Mouse (Mus musculus): Measurements from ENCODE around the gene Csad. TPM values are rescaled to one million over a fixed set of nuclear protein-coding genes. Genes with fewer than 3 reads are reported as not detected.
A peak's percentile ranks its signal among the peaks of the same experiment; 100 is the strongest.
"Not testable (repeated sequence)": the region's sequence is repeated elsewhere in the genome, so short reads cannot be mapped to it uniquely, and the experiment has no call there.

Gene Csad
- polyA plus RNA-seq, 1 experiment from 2014 or later = 36.0 TPM

DNA sequence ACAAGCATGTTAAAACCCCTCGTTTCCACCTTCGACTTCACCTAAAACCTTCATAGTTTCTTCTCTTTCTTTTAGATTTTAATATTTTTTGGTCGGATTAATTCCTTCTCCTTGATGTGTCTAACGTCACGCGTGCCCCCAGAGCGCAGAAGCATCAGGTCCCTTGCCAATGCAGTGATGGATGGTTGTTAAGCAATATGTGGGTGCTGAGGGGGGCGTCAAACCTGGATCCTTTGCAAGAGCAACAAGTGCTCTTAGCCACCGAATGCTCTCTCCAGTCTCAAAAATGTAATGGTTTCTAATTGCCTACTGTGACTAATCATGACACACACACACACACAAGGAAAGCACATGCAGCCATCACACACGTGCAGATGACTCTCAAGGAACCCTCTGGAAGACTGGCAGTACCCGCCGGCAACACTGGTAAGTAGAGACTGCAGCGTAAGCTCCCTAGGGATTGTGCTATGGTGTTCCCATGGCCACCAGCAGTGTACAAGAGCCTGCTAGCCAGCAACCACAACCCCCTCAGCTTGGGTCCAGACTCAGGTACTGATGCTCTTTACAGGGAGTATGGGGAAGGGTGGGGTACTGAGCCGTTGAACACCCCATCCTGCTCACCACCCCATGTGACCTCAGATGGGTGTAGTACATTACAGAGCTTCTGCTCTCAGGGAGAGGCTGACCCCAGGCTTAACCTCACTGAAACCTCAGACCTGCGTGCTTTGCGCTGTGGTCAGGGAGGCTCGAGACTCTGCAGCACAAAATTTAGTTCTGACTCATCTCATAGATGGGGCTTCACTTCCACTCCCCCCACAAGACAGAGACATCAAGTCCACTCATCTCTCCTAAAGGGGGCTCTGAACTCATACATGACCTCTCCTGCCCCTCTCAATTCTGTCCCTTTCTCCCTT, 26.1 kb upstream of the Csad start:
- Histone ChIP-seq H3K36me3 (replicated peaks) (peaks cover 9% of the 10 kb centered on the region; the same call in 1 of the 2 replicates), H3K4me3 (no peak overlapping the region), H3K4me1 (peaks cover 31% of the 10 kb centered on the region), H3K27me3 (ENCODE audit: poor library complexity, severe bottlenecking) (peaks cover 6% of the 10 kb centered on the region), H3K9me3 (no peaks in the 10 kb centered on the region), H3K27ac (no peak overlapping the region)
- 83% methylated on average over 17 of the region's 17 CpGs for WGBS
- DNase-seq (ENCODE audit: extremely low spot score, low spot score) = no peak

DNA sequence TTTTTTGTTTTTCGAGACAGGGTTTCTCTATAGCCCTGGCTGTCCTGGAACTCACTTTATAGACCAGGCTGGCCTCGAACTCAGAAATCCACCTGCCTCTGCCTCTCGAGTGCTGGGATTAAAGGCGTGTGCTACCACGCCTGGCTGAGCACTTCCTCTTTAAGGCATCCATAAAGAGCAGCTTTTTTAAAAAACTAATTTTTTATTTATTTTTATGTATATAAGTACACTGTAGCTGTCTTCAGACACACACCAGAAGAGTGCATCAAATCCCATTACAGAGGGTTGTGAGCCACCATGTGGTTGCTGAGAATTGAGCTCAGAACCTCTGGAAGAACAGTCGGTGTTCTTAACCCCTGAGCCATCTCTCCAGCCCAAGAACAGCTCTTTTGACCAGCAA, 21.1 kb upstream of the Csad start:
- H3K4me3 ChIP-seq; H3K9me3 ChIP-seq; H3K36me3 ChIP-seq (replicated peaks); DNase-seq (ENCODE audit: extremely low spot score, low spot score); H3K27ac ChIP-seq: not testable (repeated sequence)
- peaks cover 19% of the 10 kb centered on the region for H3K4me1 ChIP-seq
- WGBS = 80% methylated on average over 5 of the region's 6 CpGs
- H3K27me3 ChIP-seq (ENCODE audit: poor library complexity, severe bottlenecking) = peaks cover 45% of the 10 kb centered on the region

DNA sequence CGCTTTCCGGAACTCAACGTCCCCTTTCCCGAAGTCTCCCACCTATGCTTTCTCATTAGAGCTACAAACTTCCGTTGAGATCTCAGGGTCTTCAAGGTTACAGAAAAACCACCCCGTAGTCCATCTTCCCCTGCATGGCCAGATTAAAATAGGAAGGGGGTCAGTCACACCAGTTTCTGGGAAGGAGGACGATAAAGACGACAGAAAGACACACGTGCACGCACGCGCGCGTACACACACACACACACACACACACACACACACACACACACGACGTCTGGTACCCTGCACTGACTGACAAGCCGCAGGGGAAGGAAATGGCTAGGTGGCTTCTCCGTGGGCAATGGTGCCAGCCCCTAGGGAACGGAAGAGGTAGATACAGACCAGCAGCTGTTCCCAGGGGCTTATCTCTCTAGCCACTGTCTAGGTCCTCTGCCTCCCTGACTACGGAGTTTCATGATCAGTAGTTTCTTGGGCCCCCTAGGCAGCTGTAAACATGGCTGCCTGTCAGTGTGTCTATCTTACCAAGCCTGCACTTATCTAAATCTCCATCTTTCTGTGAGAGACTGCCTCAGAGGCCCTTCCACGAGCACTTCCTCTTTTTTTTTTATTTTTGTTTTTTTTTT, 20.6 kb upstream of the Csad start:
- H3K4me1 ChIP-seq = peaks cover 19% of the 10 kb centered on the region
- no peaks in the 10 kb centered on the region for H3K9me3 ChIP-seq
- DNase-seq (ENCODE audit: extremely low spot score, low spot score) = no peak
- peak overlapping the region; percentile 51 for H3K4me3 ChIP-seq
- H3K27ac ChIP-seq = peak overlapping the region; percentile 71
- H3K36me3 ChIP-seq (replicated peaks) = no peaks in the 10 kb centered on the region
- H3K27me3 ChIP-seq (ENCODE audit: poor library complexity, severe bottlenecking) = peaks cover 45% of the 10 kb centered on the region
- 20% methylated on average over 21 of the region's 21 CpGs for WGBS

GRCm38 (mm10) chr15:102224186-102224991, 19.9 kb upstream of the Csad start:
- H3K27me3 ChIP-seq (ENCODE audit: poor library complexity, severe bottlenecking) = peaks cover 45% of the 10 kb centered on the region
- peak; percentile 80 for DNase-seq (ENCODE audit: extremely low spot score, low spot score)
- whole genome bisulfite sequencing = 3% methylated on average over 43 of the region's 43 CpGs
- H3K36me3 ChIP-seq (replicated peaks) = no peaks in the 10 kb centered on the region
- peak overlapping the region; percentile 51 for H3K4me3 ChIP-seq
- H3K9me3 ChIP-seq = no peaks in the 10 kb centered on the region
- H3K27ac ChIP-seq = peak overlapping the region; percentile 71
- H3K4me1 ChIP-seq = peaks cover 19% of the 10 kb centered on the region

- Histone ChIP-seq H3K36me3 (replicated peaks) (peaks cover 6% of the 10 kb centered on the region), H3K9me3 (no peaks in the 10 kb centered on the region), H3K27me3 (ENCODE audit: poor library complexity, severe bottlenecking) (peaks cover 45% of the 10 kb centered on the region), H3K4me3 (no peak overlapping the region), H3K4me1 (peaks cover 19% of the 10 kb centered on the region), H3K27ac (no peak overlapping the region)
- no peak for DNase-seq (ENCODE audit: extremely low spot score, low spot score)
- 72% methylated on average over 10 of the region's 10 CpGs for WGBS
Measured at GRCm38 (mm10) chr15:102222386-102222785, 17.9 kb upstream of the Csad start.

DNA sequence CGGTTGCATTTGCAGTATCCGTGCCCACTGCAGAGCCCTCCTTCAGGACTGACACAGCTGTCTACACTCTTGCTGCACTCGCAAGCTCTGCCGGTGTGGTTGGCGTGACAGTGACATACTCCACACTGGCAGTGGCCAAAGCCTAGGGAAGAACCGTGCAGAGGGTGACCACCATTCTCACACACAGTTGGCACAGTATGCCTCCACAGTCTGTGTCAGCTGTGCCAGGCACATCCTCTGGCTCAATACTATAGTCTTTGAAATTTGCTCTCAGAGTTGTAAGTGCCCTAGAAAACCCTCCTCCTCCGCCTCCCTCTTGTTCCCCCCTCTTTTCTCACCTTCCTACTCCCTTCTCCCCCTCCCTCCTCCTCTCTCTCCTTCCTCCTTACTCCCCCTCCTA, 12.8 kb upstream of the Csad start:
- Histone ChIP-seq H3K27ac (no peak overlapping the region), H3K9me3 (no peaks in the 10 kb centered on the region), H3K4me3 (no peak overlapping the region), H3K36me3 (replicated peaks) (peaks cover 52% of the 10 kb centered on the region), H3K4me1 (no peaks in the 10 kb centered on the region), H3K27me3 (ENCODE audit: poor library complexity, severe bottlenecking) (peaks cover 5% of the 10 kb centered on the region)
- DNase-seq (ENCODE audit: extremely low spot score, low spot score) = no peak
- 91% methylated on average over 7 of the region's 7 CpGs for WGBS

DNA sequence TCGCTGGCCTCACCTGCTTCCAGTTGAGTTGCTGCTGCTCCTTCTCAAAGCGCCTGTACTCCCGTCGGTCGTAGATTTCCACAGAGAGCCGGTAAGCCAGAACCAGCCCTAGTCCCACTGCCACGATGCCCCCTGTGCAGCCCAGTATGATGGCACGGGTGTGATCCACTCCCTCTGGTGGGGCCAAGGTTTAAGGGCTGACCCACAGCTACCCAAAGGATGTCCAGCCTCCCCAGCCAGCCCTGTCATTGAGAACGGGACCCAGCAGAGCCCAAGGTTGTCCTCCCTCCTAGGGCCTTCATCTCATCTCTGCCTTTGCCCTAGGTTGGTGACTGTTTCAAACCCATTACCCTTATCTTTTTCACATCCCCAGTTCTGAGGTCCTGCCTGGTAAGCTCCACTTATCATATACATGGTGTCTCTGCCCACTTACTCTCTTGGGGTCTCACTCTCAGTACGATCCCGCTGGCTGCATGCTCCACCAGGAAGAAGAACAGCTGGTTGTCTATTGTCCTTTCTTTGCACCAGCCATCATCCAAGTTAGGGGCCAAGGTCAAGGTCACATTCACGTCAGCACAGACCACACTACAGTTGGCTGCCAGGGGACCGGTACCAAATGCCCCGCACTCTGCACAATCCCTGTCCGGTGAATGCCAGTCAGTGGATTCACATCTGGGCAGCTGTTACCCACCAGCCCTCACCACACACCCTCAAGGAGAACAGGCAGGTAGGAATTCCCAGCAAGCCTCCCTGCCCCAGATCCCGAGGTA, 12.1 kb upstream of the Csad start:
- no peak overlapping the region for H3K4me3 ChIP-seq
- WGBS = 89% methylated on average over 16 of the region's 16 CpGs
- peaks cover 59% of the 10 kb centered on the region for H3K36me3 ChIP-seq (replicated peaks)
- no peaks in the 10 kb centered on the region for H3K27me3 ChIP-seq (ENCODE audit: poor library complexity, severe bottlenecking)
- H3K4me1 ChIP-seq = no peaks in the 10 kb centered on the region
- no peak for DNase-seq (ENCODE audit: extremely low spot score, low spot score)
- no peaks in the 10 kb centered on the region for H3K9me3 ChIP-seq
- no peak overlapping the region for H3K27ac ChIP-seq

DNA sequence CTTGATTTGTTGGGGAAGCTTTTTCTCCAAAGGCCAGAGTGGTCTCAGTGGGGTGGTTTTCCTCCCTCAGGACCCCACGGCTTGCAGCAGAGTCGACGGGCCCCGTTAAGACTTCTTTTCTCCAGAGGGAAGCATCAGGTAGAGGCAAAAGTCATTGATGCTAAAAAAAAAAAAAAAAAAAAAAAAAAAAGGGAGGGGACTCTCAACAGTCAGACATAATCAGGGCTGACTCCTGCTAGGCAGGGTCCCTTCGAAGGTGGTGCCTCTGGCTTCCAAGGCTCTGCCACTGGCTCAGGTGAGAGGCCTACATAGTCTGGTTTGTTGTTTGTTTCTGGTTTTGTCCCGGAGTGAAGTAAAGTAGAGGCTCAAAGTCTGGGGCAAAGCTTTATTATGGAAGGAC, 11.1 kb upstream of the Csad start:
- Histone ChIP-seq H3K27ac (no peak overlapping the region), H3K9me3 (no peaks in the 10 kb centered on the region), H3K4me3 (no peak overlapping the region), H3K36me3 (replicated peaks) (peaks cover 68% of the 10 kb centered on the region), H3K4me1 (no peaks in the 10 kb centered on the region), H3K27me3 (ENCODE audit: poor library complexity, severe bottlenecking) (no peaks in the 10 kb centered on the region)
- 82% methylated on average over 6 of the region's 6 CpGs for WGBS
- no peak for DNase-seq (ENCODE audit: extremely low spot score, low spot score)

- 53% methylated on average over 2 of the region's 2 CpGs for WGBS
- no peak for DNase-seq (ENCODE audit: extremely low spot score, low spot score)
- H3K36me3 ChIP-seq (replicated peaks) = peaks cover 83% of the 10 kb centered on the region
Measured at GRCm38 (mm10) chr15:102214132-102214531, 9.6 kb upstream of the Csad start.

DNA sequence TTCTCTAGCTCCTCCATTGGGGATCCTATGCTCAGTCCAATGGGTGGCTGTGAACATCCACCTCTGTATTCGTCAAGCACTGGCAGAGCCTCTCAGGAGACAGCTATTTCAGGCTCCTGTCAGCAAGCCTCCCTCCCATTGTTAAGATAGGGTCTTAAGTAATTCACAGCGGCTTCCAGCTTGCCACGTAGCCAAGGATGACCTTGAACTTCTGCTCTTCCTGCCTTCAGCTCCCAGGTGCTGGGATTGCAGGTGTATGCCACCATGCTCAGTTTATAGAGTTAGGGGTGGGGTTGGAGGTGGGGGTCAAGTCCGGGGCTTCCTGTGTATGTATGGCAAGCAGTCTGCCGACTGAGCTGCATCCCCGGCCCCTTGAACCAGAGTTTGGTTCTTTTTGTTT, 7.4 kb upstream of the Csad start:
- no peak overlapping the region for H3K27ac ChIP-seq
- 90% methylated on average over 6 of the region's 6 CpGs for WGBS
- H3K27me3 ChIP-seq (ENCODE audit: poor library complexity, severe bottlenecking) = no peaks in the 10 kb centered on the region
- no peaks in the 10 kb centered on the region for H3K9me3 ChIP-seq
- DNase-seq (ENCODE audit: extremely low spot score, low spot score) = no peak
- H3K4me1 ChIP-seq = 0 out of 2 replicates have a peak, but pooled peaks cover 3% of the 10 kb centered on the region
- H3K36me3 ChIP-seq (replicated peaks) = peaks cover 95% of the 10 kb centered on the region
- no peak overlapping the region for H3K4me3 ChIP-seq

More at GRCm38 (mm10) chr15:102214132-102214531, 9.6 kb upstream of the Csad start:
- Histone ChIP-seq H3K4me3 (no peak overlapping the region), H3K27ac (no peak overlapping the region), H3K9me3 (no peaks in the 10 kb centered on the region), H3K4me1 (no peaks in the 10 kb centered on the region), H3K27me3 (ENCODE audit: poor library complexity, severe bottlenecking) (no peaks in the 10 kb centered on the region)

DNA sequence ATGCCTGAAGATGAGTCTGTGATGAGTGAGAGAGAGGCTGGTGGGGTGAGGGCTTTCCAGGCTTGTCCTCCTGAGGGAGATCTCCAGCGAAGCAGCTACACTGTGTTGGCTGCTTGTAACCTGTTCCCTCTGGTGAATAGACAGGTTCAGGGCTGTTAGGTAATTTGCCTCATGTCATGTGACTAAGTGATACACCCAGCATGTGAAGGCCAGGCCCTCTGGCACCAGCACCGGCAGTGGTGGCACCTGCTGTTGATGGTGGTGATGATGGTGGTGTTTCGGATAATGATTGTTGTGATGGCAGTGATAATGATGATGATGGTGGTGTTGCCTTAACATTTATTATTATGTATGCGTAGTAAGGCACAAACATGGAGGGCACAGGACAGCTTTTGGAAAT, 6.3 kb upstream of the Csad start:
- DNase-seq (ENCODE audit: extremely low spot score, low spot score) = no peak
- Histone ChIP-seq H3K4me3 (no peak overlapping the region), H3K9me3 (no peaks in the 10 kb centered on the region), H3K36me3 (replicated peaks) (peaks cover 95% of the 10 kb centered on the region), H3K27ac (no peak overlapping the region), H3K4me1 (peaks cover 7% of the 10 kb centered on the region), H3K27me3 (ENCODE audit: poor library complexity, severe bottlenecking) (no peaks in the 10 kb centered on the region)
- WGBS = 99% methylated on average over 4 of the region's 4 CpGs

DNA sequence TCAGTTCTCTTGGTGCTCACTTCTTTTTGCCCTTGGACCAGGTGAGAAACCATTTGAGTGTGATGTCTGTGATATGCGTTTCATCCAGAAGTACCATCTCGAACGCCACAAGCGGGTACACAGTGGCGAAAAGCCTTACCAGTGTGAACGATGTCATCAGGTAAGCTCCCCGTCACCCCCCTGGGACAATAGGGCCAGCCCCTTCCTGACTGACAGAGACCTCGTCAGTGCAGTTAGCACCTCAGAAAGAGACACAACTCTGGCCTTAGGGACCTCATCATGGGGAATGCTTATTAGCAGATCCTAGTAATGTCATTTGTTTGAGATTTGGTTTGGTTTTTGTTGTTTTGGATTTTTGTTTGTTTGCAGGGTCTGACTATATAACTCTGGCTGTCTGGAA, 4.6 kb upstream of the Csad start:
- 95% methylated on average over 8 of the region's 8 CpGs for WGBS
- Histone ChIP-seq H3K4me1 (peaks cover 24% of the 10 kb centered on the region), H3K27ac (no peak overlapping the region), H3K27me3 (ENCODE audit: poor library complexity, severe bottlenecking) (no peaks in the 10 kb centered on the region), H3K36me3 (replicated peaks) (peaks cover 95% of the 10 kb centered on the region), H3K4me3 (no peak overlapping the region), H3K9me3 (no peaks in the 10 kb centered on the region)
- DNase-seq (ENCODE audit: extremely low spot score, low spot score) = no peak
